Mouse (Mus musculus) megakaryocyte, embryonic 14.5 days (primary cell): Measurements from ENCODE around the gene Hoxd3.

Experiments used
- FLI1 ChIP-seq: IDR thresholded peaks from 2 replicates; pipeline ENCODE4 v1.6.1; 2012; ENCODE audit warnings: low read length, inconsistent platforms, mixed read lengths
- GATA1 ChIP-seq: IDR thresholded peaks from 3 replicates; pipeline ENCODE4 v1.6.1; 2012; ENCODE audit warnings: mixed read lengths, low read length, inconsistent platforms, borderline replicate concordance

- TF ChIP-seq FLI1 (no peak), GATA1 (no peak)
Observed at GRCm38 (mm10) chr2:74693432-74693827, 18.3 kb upstream of the Hoxd3 start.
